Mouse (Mus musculus) stomach, embryonic 16.5 days (tissue): ENCODE results near the gene Pfdn6. TPM values are rescaled to one million over a fixed set of nuclear protein-coding genes. Genes with fewer than 3 reads are reported as not detected.
A peak's percentile ranks its signal among the peaks of the same experiment; 100 is the strongest.

Experiments
- ATAC-seq: fragments of 200-750 bp; cut with Nextera tagmentation; 2 replicates; pipeline ENCODE4 v1.8.0; 2017; ENCODE audit warnings: moderate number of reproducible peaks, moderate TSS enrichment; ENCODE audit not compliant: insufficient read depth, low FRiP score
- H3K27ac ChIP-seq: fragments of 300-500 bp; sonication (generic); 2 replicates; pipeline ENCODE4 v1.5.1; 2014; ENCODE audit warnings: low read length
- H3K27me3 ChIP-seq: fragments of 300-500 bp; sonication (generic); 2 replicates; pipeline ENCODE4 v1.6.1; 2014; ENCODE audit warnings: low read length, control low read depth, mixed read lengths; ENCODE audit not compliant: control insufficient read depth, insufficient read depth
- H3K36me3 ChIP-seq: fragments of 300-500 bp; sonication (generic); 2 replicates; pipeline ENCODE4 v1.6.1; 2014; ENCODE audit warnings: low read length; ENCODE audit not compliant: control insufficient read depth, insufficient read depth
- H3K4me1 ChIP-seq: fragments of 300-500 bp; sonication (generic); 2 replicates; pipeline ENCODE4 v1.6.1; 2014; ENCODE audit warnings: low read length, control low read depth, mixed read lengths; ENCODE audit not compliant: control insufficient read depth, insufficient read depth
- H3K4me2 ChIP-seq: fragments of 300-500 bp; sonication (generic); 2 replicates; pipeline ENCODE4 v1.6.1; 2014; ENCODE audit warnings: low read depth, low read length, mixed read lengths
- H3K4me3 ChIP-seq: fragments of 300-500 bp; sonication (generic); replicated peaks from 2 replicates; pipeline ENCODE4 v1.5.1; 2014; ENCODE audit warnings: mild to moderate bottlenecking, low read length
- H3K9ac ChIP-seq: fragments of 300-500 bp; sonication (generic); 2 replicates; pipeline ENCODE4 v1.6.1; 2014; ENCODE audit warnings: low read length
- H3K9me3 ChIP-seq: fragments of 300-500 bp; sonication (generic); replicated peaks from 2 replicates; pipeline ENCODE4 v1.6.1; 2016; ENCODE audit warnings: low read length, control low read depth; ENCODE audit not compliant: control insufficient read depth
- WGBS: fragments of 180-500 bp; shearing (Covaris S2); extraction: QIAGEN DNeasy Blood & Tissue Kit; methylation state at CpG from one replicate; pipeline ENCODE4 v1.1.7; 2014; 5-methylcytosine and 5-hydroxymethylcytosine counted together
- polyA plus RNA-seq: library from polyadenylated mRNA; unstranded; fragments of >200 nt; fragmentation: Nextera tagmentation; extraction: Ambion mirVana; gene quantifications from 2 replicates; pipeline ENCODE4 v1.2.1, GENCODE M21; 2015

Gene Pfdn6
- polyA plus RNA-seq, 1 experiment from 2014 or later: 147 TPM

DNA sequence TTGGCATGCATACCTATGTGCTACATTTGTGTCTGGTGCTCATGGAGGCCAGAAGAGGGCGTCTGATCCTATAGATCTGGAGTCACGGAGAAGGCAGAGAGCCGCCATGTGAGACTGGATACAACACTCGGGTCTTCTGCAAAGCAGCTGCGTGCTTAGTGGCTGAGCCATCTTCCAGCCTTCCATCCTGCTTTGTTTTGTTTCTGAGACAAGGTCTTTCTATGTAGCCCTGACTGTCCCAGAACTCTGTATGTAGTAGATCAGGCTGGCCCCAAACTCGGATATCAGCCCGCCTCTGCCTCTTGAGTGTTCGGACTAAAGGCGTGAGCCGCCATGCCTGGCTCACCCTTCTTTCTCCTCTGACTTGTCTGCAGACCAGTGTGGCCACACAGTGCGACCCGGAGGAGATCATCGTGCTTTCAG lies 25.2 kb downstream of the Pfdn6 start:
- Histone ChIP-seq H3K36me3 (peaks cover 27% of the 10 kb centered on the region), H3K9me3 (no peaks in the 10 kb centered on the region), H3K27ac (no peak overlapping the region), H3K4me2 (peak overlapping the region; percentile 73), H3K27me3 (no peaks in the 10 kb centered on the region), H3K4me3 (peak overlapping the region; percentile 64; the same call in 1 of the 2 replicates), H3K4me1 (peaks cover 30% of the 10 kb centered on the region), H3K9ac (peak overlapping the region; percentile 48; the same call in 1 of the 2 replicates)
- no peak for ATAC-seq
- WGBS: 68% methylated on average over 13 of the region's 13 CpGs

DNA sequence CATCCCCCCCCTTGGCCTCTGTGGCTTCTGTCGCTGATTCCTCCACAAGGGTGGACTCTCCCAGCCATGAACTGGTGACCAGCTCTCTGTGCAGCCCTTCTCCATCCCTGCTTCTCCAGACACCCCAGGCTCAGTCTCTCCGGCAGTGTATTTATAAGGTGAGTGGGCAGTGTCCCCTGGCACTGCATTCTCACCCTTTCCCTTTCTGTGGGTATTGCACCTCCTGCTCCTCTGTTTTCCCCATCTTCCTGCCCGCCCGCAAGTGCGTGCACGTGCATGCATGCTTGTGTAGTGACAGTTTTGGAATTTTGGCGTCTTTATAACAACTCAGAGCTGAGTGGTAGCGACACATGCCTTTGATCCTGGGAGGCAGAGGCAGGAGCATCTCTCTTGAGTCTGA lies 26.2 kb downstream of the Pfdn6 start:
- Histone ChIP-seq H3K4me1 (peaks cover 27% of the 10 kb centered on the region), H3K4me3 (no peak overlapping the region), H3K4me2 (no peak overlapping the region), H3K27me3 (no peaks in the 10 kb centered on the region), H3K36me3 (peaks cover 27% of the 10 kb centered on the region), H3K27ac (no peak overlapping the region), H3K9ac (no peak overlapping the region), H3K9me3 (no peaks in the 10 kb centered on the region)
- 95% methylated on average over 8 of the region's 8 CpGs for WGBS
- ATAC-seq: no peak

DNA sequence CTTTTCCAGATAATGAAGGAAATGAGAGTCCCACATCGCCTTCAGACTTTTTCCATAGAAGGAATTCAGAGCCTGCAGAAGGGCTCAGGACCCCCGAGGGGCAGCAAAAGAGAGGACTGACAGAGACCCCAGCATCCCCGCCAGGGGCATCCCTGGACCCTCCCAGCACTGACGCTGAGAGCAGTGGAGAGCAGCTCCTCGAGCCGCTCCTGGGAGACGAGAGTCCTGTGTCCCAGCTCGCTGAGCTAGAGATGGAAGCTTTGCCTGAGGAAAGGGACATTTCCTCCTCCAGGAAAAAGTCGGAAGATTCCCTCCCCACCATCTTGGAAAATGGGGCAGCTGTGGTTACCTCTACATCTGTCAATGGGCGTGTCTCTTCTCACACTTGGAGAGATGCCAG lies 26.9 kb downstream of the Pfdn6 start:
- no peak overlapping the region for H3K4me2 ChIP-seq
- peaks cover 22% of the 10 kb centered on the region for H3K4me1 ChIP-seq
- H3K27me3 ChIP-seq: no peaks in the 10 kb centered on the region
- no peak overlapping the region for H3K9ac ChIP-seq
- WGBS: 90% methylated on average over 10 of the region's 10 CpGs
- peaks cover 27% of the 10 kb centered on the region for H3K36me3 ChIP-seq
- H3K4me3 ChIP-seq: no peak overlapping the region
- no peaks in the 10 kb centered on the region for H3K9me3 ChIP-seq
- H3K27ac ChIP-seq: no peak overlapping the region
- no peak for ATAC-seq

DNA sequence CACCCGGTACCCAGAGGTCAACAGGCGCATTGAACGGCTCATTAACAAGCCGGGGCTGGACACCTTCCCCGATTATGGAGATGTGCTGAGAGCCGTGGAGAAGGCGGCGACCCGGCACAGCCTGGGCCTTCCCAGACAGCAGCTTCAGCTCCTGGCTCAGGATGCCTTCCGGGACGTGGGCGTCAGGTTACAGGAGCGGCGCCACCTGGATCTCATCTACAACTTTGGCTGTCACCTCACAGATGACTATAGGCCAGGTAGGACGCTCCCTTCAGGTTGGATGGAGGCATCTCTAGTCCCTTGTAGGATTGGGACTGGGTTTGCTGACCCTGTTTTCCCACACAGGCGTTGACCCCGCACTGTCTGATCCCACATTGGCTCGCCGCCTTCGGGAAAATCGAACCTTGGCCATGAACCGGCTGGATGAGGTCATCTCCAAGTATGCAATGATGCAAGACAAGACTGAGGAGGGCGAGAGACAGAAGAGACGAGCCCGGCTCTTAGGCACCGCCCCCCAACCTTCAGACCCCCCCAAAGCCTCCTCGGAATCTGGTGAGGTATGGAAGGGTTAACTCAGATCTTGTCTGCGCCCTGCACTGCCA lies 28.2 kb downstream of the Pfdn6 start:
- H3K36me3 ChIP-seq: peaks cover 24% of the 10 kb centered on the region
- no peak overlapping the region for H3K9ac ChIP-seq
- no peaks in the 10 kb centered on the region for H3K27me3 ChIP-seq
- WGBS: 92% methylated on average over 28 of the region's 28 CpGs
- no peak overlapping the region for H3K4me3 ChIP-seq
- peaks cover 23% of the 10 kb centered on the region for H3K4me1 ChIP-seq
- H3K9me3 ChIP-seq: no peaks in the 10 kb centered on the region
- H3K27ac ChIP-seq: no peak overlapping the region
- H3K4me2 ChIP-seq: no peak overlapping the region
- no peak for ATAC-seq

DNA sequence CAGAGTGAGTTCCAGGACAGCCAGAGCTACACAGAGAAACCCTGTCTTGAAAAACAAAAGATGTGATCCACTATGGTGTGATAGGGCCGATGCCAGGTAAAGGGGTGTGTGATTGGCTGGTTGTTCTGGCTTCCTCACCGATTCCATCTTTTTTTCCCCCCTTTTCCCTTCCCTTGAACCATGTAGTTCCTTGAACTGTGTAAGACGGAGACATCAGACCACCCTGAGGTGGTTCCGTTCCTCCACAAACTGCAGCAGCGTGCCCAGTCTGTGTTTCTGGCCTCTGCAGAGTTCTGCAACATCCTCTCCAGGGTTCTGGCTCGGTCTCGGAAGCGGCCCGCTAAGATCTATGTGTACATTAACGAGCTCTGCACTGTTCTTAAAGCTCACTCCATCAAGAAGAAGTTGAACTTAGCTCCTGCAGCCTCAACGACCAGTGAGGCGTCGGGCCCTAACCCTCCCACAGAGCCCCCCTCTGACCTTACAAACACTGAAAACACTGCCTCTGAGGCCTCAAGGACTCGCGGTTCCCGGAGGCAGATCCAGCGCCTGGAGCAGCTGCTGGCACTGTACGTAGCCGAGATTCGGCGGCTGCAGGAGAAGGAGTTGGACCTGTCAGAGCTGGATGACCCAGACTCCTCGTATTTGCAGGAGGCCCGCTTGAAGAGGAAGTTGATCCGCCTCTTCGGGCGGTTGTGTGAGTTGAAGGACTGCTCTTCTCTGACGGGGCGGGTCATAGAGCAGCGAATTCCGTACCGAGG lies 28.9 kb downstream of the Pfdn6 start:
- no peak overlapping the region for H3K4me2 ChIP-seq
- 89% methylated on average over 31 of the region's 31 CpGs for WGBS

DNA sequence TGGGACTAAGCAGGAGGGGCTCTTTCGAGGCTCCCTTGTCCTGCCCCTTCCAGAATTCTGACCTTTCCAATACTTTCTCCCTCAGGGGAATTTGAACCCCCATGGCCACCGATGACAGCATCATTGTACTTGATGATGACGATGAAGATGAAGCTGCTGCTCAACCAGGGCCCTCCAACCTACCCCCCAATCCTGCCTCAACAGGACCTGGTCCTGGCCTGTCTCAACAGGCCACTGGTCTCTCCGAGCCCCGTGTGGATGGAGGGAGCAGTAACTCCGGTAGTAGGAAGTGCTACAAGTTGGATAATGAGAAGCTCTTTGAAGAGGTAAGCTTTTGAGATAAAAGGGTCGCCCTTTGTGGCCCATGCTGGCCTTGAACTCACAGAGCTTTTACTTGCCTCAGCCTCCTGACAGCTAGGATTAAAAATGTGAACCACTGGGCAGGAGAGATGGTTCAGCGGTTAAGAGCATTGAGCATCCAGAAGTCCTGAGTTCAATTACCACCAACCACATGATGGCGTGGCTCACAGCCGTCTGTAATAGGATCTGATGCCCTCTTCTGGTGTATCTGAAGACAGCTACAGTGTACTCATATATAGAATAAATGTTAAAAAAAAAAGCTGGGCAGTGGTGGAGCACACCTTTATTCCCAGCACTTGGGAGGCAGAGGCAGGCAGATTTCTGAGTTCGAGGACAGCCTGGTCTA lies 29.6 kb downstream of the Pfdn6 start:
- Histone ChIP-seq H3K4me1 (peaks cover 20% of the 10 kb centered on the region), H3K27ac (peak overlapping the region; percentile 97)
- 47% methylated on average over 11 of the region's 11 CpGs for WGBS

More for the DNA sequence above, 28.9 kb downstream of the Pfdn6 start:
- peaks cover 24% of the 10 kb centered on the region for H3K36me3 ChIP-seq
- H3K27ac ChIP-seq: no peak overlapping the region
- no peak for ATAC-seq
- H3K27me3 ChIP-seq: no peaks in the 10 kb centered on the region
- no peak overlapping the region for H3K9ac ChIP-seq
- no peak overlapping the region for H3K4me3 ChIP-seq
- H3K4me1 ChIP-seq: peaks cover 20% of the 10 kb centered on the region
- no peaks in the 10 kb centered on the region for H3K9me3 ChIP-seq

DNA sequence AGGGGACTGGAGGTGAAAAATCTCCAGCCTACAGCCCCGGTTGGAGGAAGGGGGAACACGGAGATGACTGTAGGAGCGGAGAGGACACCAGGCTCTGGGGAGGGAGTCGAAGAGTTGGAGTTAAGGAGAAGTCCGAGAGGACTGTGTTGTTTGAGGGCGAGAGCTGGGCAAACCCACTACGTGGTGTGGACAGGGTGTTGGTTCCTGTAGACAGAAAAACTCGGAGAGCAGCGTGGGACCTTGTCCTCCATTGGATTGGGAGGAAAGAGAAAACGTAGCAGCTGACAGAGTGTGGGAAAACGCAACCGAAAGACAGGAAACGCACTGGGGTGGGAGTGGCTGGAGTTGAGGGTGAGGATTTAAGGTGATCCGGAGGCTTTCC lies 30.3 kb downstream of the Pfdn6 start:
- peak overlapping the region; percentile 76 for H3K4me2 ChIP-seq
- peak overlapping the region; percentile 92 for H3K4me3 ChIP-seq
- H3K27me3 ChIP-seq: no peaks in the 10 kb centered on the region
- H3K9ac ChIP-seq: peak overlapping the region; percentile 94
- H3K9me3 ChIP-seq: no peaks in the 10 kb centered on the region
- H3K4me1 ChIP-seq: peaks cover 15% of the 10 kb centered on the region
- 0% methylated on average over 14 of the region's 14 CpGs for WGBS
- H3K36me3 ChIP-seq: peaks cover 24% of the 10 kb centered on the region
- ATAC-seq: no peak
- peak overlapping the region; percentile 97 for H3K27ac ChIP-seq

More for the DNA sequence above, 29.6 kb downstream of the Pfdn6 start:
- Histone ChIP-seq H3K36me3 (peaks cover 24% of the 10 kb centered on the region), H3K4me2 (peak overlapping the region; percentile 76), H3K4me3 (peak overlapping the region; percentile 92), H3K9me3 (no peaks in the 10 kb centered on the region), H3K27me3 (no peaks in the 10 kb centered on the region), H3K9ac (peak overlapping the region; percentile 94)
- ATAC-seq: no peak

DNA sequence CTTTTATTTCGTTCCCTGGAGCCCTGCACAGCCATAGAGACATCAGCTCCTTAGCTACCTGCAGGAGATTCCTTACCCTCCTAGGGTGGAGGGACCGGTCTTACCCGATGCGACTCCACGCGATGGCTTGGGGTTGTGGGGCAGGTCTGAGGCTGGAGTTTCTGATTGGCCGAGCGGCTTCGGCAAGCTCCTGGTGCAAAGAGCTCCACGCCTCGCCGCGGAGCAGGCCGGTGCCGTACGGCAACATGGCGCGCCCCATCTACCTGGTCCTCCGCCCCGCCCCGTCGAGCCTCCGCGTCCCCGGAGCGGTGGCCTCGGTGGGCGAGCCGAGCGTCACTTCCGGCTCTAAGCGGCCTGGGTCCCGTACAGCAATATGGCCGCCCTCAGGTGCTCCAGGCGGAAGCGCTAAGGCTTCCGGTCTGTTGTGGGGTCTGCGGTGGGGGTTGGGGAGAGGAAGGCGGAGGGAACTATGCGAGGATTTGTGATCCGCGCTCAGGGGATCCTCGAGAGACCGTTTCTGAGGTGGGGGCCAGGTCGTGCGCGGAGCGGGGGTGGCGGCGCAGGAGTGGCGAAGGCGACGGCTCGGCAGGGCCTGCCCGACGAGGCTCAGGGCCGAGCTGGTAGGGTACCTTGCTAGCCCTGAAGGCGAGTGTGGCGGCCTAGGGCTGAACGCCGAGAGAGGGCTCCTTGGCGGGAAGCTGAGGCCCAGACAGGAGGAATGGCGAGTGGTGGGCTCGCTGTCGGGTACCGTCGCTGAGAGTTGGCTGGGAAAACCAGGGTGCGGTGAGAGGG lies 30.9 kb downstream of the Pfdn6 start, which contains the start of gene Daxx:
Daxx (plus strand) TSS at position 338 of the 792 bp plus-strand sequence.
- peak within 1 kb of the TSS; percentile 97 for H3K27ac ChIP-seq
- WGBS: under 1% methylated on average over 68 of the region's 68 CpGs
- peak within 1 kb of the TSS; percentile 98 for H3K4me2 ChIP-seq
- H3K4me1 ChIP-seq: peaks cover 15% of the 10 kb centered on the region
- peak within 1 kb of the TSS; percentile 94 for H3K9ac ChIP-seq
- no peaks in the 10 kb centered on the region for H3K9me3 ChIP-seq
- peak; percentile 97 for ATAC-seq
- no peaks in the 10 kb centered on the region for H3K27me3 ChIP-seq
- peaks cover 24% of the 10 kb centered on the region for H3K36me3 ChIP-seq
- H3K4me3 ChIP-seq: peak within 1 kb of the TSS; percentile 92
